Mouse (Mus musculus) heart, adult 8-10 months (tissue): ENCODE data around the gene Klk7. TPM values are rescaled to one million over a fixed set of nuclear protein-coding genes. Genes with fewer than 3 reads are reported as not detected.
A peak's percentile ranks its signal among the peaks of the same experiment; 100 is the strongest.

Experiments
- DNase-seq: peaks from one replicate; pipeline ENCODE4 v3.0.0; 2022; ENCODE audit warnings: low spot score
- total RNA-seq, 4 experiments: library from RNA; stranded (reverse); gene quantifications; 2 replicates each; pipeline ENCODE4 v1.2.4; 2022

Klk7 gene
- not detected for total RNA-seq

DNA sequence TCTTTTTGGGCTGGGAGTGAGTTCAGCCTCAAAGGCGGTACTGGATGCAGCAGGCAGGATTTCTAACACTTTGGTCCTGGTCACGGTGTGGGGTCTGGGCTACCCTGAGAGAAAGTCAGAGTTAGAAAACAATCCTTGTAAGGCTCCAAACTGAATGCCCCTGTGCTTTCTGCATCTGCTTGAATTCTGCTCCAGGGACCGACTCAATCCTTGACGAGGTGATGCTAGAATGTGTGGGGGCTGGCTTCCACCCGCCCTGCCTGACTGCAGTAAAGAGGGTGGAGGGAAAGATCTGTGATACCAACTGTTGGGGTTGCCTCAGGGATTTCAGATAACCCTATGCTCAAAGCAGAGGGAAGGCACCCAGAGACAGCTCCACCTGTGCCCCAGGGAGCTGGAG lies at the start of gene Klk7:
Gene Klk7 (plus strand): TSS at position 301 of the 400 bp plus-strand sequence.
- no peak for DNase-seq

DNA sequence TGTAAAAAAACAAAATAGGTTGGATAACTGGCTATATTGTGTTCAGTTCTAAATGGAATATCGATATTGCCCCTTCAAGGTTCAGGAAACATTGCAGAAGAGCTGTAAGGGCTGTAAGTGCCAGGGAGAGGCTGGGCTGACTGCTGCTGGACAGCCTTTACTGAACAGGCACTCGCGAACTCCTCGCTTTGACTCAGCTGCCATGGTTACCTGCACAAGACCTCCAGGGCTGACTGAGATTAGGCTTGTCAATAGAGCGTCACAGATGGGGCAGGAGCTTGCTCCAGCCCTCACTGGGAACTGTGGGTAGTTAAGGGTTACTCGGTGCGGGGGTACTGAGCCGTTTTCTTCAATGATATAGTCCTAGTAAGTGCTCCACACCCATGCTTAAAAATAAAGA lies 44.6 kb upstream of the Klk7 start:
- no peak for DNase-seq

DNA sequence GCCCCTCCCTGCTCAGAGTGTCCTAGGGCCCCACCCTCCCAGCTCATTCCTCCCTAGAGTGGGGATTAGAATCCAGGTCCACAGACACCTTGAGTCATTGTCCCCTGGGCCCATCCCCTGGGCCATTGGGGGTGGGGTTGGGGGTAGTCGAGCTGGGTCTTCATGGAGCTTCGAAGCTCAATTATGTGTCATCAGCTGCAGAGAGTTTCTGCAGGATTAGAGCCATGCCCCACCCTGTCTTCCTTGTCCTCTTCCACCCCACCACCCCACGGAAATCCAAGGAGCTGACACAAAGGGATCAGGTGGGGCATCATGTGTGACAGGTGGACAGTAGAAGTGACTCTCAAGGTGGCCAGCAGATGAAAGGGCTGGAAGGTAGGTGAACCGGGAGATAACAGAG lies 42.5 kb upstream of the Klk7 start, which contains the start of gene Klk12:
Gene Klk12 (plus strand): TSS at position 301 of the 400 bp plus-strand sequence.
- DNase-seq = no peak

DNA sequence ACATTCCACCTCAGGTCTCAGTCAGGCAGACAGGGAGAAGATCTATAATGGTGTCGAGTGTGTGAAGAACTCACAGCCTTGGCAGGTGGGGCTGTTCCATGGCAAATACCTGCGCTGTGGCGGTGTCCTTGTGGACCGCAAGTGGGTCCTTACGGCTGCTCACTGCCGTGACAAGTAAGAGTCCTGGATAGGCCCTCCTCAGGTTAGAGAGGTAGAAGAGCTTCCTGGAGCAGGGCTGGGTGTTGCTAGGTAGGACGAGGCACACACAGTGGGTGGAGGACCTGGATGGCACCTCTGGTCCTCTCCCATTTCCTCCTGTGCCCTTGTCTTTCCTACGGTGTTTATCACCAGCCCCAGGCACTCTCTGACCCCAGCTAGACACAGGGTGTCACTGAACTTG lies 41.5 kb upstream of the Klk7 start:
- no peak for DNase-seq

DNA sequence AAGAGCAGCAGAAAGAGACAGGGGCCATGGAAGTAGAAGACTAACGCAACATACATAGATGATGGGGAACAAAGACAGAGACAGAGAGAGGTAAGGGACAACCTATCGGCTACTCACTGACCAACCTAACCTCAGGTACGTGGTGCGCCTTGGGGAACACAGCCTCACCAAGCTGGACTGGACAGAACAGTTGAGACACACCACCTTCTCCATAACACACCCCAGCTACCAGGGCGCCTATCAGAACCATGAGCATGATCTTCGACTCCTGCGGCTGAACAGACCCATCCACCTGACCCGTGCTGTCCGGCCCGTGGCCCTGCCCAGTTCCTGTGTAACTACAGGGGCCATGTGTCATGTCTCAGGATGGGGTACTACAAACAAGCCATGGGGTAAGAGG lies 40.4 kb upstream of the Klk7 start:
- DNase-seq = no peak

DNA sequence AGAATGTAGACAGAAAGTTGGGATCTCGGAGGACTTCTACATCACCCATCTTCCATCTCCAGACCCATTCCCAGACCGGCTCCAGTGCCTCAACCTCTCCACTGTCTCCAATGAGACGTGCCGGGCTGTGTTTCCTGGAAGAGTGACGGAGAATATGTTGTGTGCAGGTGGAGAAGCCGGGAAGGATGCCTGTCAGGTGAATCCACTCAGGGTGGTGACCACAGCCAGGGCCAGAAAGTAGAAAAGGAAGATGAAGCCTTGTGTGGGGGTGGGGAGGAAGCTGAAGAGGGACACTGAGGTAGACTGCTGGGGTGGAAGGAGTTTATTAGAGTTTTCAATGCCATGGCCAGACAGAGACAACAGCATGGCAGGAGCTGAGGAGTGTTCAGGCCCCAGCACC lies 39.2 kb upstream of the Klk7 start:
- DNase-seq = no peak

DNA sequence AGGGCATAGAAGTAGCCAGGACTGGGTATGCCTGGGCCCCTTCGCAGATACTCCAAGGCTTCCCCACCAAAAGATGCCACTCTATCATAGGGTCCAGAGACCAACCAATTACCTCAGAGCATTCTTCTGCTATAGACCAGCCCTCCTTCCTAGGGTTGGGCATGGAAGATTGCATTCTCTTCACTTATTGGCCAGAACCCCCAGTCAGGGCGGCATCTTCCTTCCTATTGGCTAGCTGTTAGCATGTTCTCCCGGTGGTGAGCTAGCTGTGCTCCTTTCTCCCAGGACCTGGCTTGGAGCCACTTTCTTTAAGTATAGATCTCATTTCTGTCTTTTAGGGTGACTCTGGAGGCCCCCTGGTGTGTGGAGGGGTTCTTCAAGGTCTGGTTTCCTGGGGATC lies 38.2 kb upstream of the Klk7 start:
- DNase-seq = no peak

DNA sequence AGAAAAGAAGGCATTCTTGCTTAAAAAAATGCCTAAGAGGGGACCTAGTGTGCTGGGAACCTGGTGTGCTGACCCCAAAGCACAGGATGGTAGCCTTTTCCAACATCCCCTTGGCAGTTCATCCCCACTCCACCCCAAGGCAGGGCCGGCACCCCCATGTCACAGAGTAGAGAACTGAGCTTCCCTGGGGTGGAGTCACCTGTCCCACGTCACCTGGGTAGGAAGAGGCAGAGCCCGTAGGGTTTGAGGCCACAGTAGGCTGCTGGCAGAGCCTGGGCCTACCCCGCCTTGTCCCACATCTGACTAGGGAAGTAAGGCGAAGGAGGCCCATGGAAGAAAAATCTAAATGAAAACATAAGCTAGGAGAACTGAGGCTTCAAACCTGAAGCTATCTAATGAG lies 36.7 kb upstream of the Klk7 start, which contains the start of gene Klk11:
Gene Klk11 (plus strand): TSS at position 241 of the 400 bp plus-strand sequence.
- no peak for DNase-seq

DNA sequence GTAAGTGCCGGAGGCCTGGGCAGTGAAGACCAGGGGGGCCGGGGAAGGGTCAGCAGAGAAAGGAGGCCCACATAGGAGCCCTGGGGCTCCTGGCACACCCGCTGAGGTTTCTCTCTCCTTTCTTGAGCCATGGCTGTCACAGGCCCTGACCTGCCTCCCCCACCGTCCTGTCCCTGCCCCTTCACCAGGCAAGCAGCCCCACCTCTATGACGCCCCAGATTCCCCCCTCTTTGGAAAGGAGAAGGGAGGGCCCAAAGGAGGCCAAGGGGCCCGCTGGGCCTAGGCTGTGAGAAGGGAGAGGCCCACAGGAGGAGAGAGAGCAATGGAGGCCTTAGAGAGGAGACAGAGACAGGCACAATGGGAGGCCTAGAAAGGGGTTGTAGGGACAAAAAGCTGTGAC lies 36.3 kb upstream of the Klk7 start:
- no peak for DNase-seq

DNA sequence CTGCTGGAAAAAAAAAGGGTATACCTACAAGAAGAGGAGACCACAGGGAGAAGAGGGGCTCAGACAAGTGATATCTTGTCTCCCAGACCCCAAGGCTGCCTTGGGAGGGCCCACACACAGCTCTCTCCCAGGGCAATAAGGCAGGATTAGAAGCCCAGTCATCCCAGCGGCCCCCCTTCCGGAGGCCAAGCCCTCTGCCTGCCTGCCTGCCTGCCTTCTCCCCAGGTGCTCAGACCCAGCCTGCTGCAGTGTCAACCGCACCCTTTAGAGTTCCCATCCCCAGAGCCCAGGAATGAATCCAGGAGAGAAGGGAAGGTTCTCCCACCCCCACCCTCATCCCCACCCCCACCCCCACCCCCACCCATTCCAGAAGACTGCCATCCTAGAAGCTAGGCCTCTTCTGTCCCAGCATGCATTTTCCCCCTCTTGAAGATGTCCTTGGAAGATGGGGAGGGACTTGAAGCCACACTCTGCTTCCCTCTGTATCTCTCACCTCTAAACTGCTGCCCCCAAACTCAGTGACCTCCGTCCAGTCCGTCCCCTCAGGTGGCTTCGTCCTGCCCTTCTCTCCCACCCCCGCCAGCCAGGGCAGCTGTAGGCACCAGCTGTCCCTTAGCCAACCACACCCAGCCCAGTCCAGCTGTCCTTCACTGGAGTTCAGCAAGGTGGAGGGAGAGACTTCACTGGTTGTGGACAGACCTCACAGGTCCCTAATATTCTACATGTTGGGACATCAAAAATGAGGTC lies 35.6 kb upstream of the Klk7 start:
- DNase-seq = no peak

DNA sequence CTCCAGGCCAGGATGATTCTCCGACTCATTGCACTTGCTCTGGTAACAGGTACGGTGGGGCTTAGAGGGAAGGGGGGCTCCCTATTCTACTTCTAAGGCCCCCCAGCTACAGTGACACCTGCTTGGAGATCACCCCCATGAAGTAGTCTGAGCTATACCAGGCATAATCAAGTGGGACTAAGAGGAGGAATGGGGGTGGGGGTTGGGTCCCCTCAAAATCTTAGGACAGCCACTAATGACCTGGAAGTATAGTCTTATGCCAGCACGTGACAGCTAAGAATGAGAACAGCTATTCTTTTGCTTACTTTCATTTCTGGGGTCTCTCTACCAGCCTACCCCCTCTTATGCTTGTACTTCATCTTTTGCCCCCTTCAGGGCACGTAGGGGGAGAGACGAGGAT lies 34.6 kb upstream of the Klk7 start:
- DNase-seq = no peak

DNA sequence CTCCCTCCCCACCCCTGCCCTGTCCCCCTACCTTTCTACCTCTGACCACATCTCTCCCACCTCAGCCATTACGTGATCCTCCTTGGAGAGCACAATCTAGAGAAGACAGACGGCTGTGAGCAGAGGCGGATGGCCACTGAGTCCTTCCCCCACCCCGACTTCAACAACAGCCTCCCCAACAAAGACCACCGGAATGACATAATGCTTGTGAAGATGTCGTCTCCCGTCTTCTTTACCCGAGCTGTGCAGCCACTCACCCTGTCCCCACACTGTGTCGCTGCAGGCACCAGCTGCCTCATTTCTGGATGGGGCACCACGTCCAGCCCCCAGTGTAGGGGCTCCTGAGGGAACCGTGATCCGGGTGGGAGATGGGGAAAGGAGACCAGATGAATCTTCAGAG lies 33.7 kb upstream of the Klk7 start:
- DNase-seq = no peak

DNA sequence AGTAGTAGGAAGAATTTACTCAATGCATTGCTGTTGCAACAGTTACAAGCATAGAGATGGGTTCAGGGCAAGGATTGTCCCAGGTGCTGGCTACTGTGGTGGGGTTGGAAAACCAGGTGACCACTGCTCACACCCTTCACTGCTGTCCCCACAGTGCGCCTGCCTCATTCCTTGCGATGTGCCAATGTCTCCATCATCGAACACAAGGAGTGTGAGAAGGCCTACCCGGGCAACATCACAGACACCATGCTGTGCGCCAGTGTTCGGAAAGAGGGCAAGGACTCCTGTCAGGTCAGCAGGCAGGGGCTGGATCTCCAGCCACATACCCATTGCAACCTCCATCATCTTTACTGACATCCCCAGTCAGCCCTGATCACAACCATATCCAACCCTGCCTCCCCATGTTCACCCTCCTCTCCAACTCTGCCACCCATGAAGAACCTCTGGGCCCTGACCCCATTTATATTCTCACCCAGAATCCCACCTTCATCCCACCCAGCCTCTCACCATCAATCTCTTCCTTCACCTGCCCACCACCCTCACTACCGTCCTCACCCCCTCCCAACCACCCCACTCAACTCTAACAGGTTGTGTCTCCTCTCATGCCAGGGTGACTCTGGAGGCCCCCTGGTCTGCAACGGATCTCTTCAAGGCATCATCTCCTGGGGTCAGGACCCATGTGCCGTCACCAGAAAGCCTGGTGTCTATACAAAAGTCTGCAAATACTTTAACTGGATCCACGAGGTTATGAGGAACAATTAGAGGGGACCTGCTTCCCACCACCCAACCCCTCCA lies 32.7 kb upstream of the Klk7 start:
- DNase-seq = no peak

DNA sequence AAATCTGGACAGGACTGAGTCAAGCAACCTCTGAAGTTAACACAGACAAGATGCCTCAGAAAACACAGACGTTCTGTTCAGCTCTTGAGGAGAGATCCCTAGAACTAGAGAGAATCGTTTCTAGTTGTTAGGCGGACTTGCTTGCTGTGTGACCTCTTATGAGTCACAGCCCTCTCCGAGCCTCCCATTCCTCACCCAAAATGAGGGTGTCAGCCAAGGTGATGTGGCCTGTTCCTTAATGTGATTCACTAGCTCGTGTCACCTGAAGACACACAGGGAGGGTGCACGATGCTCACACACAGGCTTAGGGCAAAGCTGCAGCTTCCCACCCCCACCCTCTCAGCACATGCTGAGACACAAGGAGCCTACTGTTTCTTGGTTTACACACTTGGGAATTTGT lies 30.9 kb upstream of the Klk7 start:
- DNase-seq = no peak

DNA sequence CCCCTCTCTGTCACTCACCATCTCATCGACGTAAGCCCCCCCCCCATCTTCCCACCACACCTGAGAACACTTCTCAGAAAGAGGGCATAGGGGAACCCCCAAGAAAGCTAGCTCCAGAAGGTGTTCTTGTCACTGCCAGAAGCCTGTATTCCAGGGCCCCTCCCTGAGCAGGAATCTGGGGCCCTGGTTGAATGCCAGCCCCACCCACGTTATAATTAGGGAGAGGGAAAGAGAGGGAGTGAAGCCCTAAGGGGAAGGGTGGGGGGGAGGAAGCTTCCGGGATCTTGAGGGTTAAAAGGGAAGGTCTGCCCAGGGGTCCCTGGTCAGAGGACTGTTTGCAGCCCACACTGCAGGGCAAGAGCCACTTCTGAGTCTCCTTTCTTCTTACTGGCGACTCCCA lies 30.3 kb upstream of the Klk7 start, which contains the start of gene Klk10:
Gene Klk10 (plus strand): TSS at position 290 of the 400 bp plus-strand sequence.
- DNase-seq = no peak

DNA sequence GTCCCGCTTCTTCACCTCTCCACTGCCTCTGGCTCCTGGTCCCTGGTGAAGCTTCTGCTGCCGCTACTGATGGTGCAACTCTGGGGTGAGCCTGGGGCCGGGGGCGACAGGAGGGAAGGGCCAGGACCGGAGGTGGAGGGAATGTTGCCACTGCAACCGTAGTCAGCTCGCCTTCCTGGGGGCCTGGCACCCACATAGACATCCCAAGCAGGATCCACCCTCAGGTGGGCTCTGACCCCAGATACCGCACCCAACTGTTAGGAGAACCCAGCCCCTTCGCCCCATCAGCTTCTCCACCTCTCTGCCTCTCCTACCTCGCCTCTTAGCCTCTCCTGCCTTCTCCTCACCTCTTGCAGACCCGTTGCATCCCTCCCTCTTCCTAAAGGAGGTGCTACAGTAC lies 29.6 kb upstream of the Klk7 start:
- DNase-seq = no peak

DNA sequence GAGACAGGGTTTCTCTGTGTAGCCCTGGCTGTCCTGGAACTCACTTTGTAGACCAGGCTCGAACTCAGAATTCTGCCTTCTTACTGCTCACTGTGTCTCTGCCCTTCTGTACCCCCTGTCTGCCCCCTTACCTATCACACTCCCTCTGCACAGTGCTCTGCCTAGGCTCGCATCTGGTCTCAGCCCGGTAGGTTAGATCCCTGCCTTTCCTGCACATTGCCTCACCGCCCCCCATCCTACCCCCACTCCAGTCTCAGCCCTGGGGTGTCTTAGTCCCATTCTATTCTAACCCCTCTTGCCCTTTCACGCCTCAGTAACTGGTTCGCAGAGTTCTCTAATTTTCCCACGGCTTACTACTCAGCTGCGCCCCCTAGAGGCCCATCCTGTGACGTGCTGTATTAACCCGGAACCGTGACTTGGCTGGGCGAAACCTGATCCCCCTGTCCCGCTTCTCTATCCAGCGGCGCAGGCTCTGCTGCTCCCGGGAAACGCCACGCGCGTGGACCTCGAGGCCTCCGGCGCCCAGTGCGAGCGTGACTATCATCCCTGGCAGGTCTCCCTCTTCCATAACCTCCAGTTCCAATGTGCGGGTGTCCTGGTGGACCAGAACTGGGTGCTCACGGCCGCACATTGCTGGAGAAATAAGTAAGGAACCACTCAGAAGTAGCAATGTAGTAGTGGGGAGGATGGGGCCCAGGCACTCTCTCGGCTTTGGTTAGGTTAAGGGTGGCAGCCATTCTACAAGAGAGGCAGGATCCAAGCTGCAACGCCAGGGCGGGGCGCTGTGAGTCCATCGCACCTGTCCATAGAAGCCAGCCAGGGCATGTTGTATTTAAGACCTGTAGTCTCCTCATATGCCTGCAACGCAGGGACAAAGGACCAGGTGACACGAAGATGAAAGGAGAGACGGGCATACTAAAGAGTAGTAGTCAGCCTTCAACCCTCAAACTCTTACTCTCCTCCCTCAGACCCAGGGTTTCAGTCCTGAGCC lies 28.5 kb upstream of the Klk7 start:
- DNase-seq = peak; percentile 78

DNA sequence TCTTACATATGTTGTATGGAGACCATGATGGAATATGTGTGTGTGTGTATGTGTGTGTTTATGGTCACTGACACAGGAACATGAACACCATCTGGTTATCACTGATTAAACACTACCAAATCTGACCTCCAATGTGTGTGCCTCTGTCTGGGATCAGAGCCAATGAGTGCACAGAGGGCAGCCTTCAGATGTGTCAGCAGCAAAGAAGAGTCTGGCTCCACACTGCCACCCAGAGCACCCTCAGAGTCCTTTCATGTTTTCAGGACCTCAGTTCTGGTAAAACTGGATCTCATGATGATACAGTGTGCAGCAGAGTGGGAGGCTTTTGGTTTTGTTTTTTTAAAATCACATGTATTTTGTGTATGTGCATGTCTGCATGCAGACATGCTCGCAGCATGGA lies 25.8 kb upstream of the Klk7 start:
- no peak for DNase-seq

DNA sequence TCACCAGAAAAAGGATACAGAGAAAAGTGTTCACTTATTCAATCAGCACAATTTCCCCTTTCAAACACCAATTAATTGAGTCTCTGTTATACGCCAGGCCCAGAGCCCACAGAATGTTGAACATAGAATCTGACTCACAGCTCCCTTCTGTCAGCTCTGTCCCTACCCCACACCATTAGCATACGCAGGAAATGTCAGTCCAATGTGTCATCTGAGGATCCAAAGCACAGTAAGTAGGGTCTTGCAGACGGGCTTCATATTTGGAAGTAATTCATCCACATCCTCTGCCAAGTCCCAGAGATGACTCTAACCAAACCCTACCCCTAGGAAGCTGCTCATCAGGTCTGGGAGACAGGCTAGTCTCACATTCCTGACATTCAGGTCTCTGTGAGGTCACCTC lies 23.0 kb upstream of the Klk7 start:
- no peak for DNase-seq

DNA sequence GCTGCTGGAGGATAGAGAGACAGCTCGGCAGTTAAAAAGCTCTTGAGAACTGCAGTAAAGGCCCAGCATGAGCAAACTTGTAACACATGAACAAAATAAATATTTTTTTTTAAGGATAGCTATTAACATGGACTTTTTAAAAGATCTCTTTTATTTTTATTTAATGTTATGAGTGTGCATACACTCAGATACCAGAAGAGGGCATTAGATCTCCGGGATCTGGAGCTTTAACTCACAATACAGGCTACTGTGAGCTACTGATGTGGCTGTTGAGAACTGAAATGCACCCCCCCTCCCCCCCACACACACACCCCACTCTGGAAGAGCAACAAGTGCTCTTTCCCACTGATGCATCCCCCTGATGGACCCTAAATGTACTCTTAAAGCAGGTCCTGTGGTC lies 21.8 kb upstream of the Klk7 start:
- DNase-seq = no peak

DNA sequence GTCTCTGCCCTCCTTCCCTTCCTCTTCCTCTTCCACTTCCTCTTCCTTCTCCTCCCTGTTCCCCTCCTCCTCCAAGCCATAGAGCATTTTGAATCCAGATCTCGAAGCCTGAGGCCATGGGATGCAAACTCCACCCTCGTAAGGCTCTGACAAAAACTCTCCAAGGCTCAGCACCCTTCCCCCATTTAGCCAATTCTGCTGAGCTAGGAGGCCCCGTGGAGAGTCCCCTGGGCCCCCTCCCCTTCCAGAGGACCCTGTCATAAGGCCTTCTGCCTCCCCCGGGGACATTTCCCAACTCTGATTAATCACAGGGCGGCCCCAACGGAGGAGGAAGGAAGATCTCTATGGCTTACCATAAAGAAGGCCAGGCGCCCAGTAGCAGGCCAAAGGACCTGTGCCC lies 19.5 kb upstream of the Klk7 start, which contains the start of gene Klk9:
Gene Klk9 (plus strand): TSS at position 301 of the 400 bp plus-strand sequence.
- no peak for DNase-seq

DNA sequence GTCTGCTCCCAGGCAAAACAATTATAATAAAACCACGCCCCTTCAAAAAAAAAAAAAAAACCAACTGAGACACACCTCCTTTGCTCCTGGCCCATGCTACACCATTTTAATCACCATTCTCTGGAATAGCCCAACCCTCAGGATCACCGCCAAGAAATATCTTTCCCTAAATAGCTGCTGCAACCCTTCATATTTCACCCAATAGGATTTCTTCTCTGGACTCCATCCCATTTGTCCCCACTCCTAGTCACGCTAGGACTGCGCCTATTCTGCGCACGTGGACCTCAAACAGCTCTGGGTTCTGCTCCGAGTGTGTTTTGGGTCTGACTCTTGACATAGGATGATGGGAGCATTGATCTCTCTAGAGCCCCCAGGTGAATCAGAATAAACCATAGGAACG lies 14.7 kb upstream of the Klk7 start:
- DNase-seq = no peak
